Mouse (Mus musculus): ENCODE measurements around the gene Wdr78. TPM values are rescaled to one million over a fixed set of nuclear protein-coding genes. Genes with fewer than 3 reads are reported as not detected.

Gene Wdr78
- total RNA-seq, 2 experiments from 2014 or later, result 7.5 to 8.7 TPM

GRCm38 (mm10) chr4:102991685-102992084 lies 122.7 kb downstream of the Wdr78 start:
- DNase-seq (ENCODE audit: extremely low spot score in 1 of 2, low spot score in 2 of 2), result no peak
- intact Hi-C loops (cut with DNase I), result no loop called here

GRCm38 (mm10) chr4:102990595-102991340 lies 123.6 kb downstream of the Wdr78 start:
- intact Hi-C loops (cut with DNase I), result no loop called here
- no peak for DNase-seq (ENCODE audit: extremely low spot score in 1 of 2, low spot score in 2 of 2)

GRCm38 (mm10) chr4:102990016-102990415 lies 124.3 kb downstream of the Wdr78 start:
- DNase-seq (ENCODE audit: extremely low spot score in 1 of 2, low spot score in 2 of 2), result no peak
- intact Hi-C loops (cut with DNase I), result no loop called here

- intact Hi-C loops (cut with DNase I), result loop anchor here (10.0 kb wide), 1 partner anchor 125 kb away; the partner anchor contains the start of genes Mier1 and Wdr78
- DNase-seq (ENCODE audit: extremely low spot score in 1 of 2, low spot score in 2 of 2), result no peak
Measured at GRCm38 (mm10) chr4:102989391-102989790, 125.0 kb downstream of the Wdr78 start.

GRCm38 (mm10) chr4:102988526-102988925 lies 125.8 kb downstream of the Wdr78 start:
- intact Hi-C loops (cut with DNase I), result loop anchor here (10.0 kb wide), 1 partner anchor 126 kb away; the partner anchor contains the start of genes Mier1 and Wdr78
- DNase-seq (ENCODE audit: extremely low spot score in 1 of 2, low spot score in 2 of 2), result no peak

Other genes with a start within 250 kb of the Wdr78 start
- gene Tctex1d1, start 135.9 kb downstream of the Wdr78 start, total RNA-seq (2021), result 1 to 10 TPM in 1 of 2 experiments, under 1 TPM in 1; 0.93 to 1.3 TPM
- 1 to 10 TPM in 1 of 2 experiments, not detected in 1; 1.1 TPM for gene Insl5, start 87.7 kb downstream of the Wdr78 start, total RNA-seq (2021)
- 10 to 100 TPM; 47.0 to 48.3 TPM for gene Mier1, start 165 bp downstream of the Wdr78 start, total RNA-seq (2021)
- 10 to 100 TPM; 12.0 to 13.4 TPM for gene Slc35d1, start 100.6 kb upstream of the Wdr78 start, total RNA-seq (2021)
- not detected for gene 4921539E11Rik, start 176.3 kb upstream of the Wdr78 start, total RNA-seq (2021)
- 1 to 10 TPM; 6.9 to 7.7 TPM for gene Oma1, start 199.3 kb upstream of the Wdr78 start, total RNA-seq (2021)

Measured in left cerebral cortex, postnatal 10 days (tissue).